Mouse (Mus musculus) CH12.LX (cell line): ENCODE results near the gene Ptgdr2.

ENCODE experiments used
- CHD2 ChIP-seq: IDR thresholded peaks from 2 replicates; pipeline ENCODE4 v1.6.1; 2011; ENCODE audit warnings: low read length, improper control_type of control experiment
- CTCF ChIP-seq, 2 experiments: IDR thresholded peaks in 1 of 2; conservative IDR thresholded peaks in 1 of 2; 2 replicates each; pipeline ENCODE4 v1.5.1; 2011 to 2012; ENCODE audit warnings: low read depth in 2 of 2, low read length in 2 of 2, improper control_type of control experiment in 1 of 2, inconsistent platforms in 1 of 2, mild to moderate bottlenecking in 1 of 2, moderate library complexity in 1 of 2
- EP300 ChIP-seq: IDR thresholded peaks from 2 replicates; pipeline ENCODE4 v1.6.1; 2011; ENCODE audit warnings: low read length, improper control_type of control experiment
- ETS1 ChIP-seq: conservative IDR thresholded peaks from 2 replicates; pipeline ENCODE4 v1.6.1; 2012; ENCODE audit warnings: low read depth, mild to moderate bottlenecking, inconsistent platforms, low read length, improper control_type of control experiment, moderate library complexity
- GABPA ChIP-seq: IDR thresholded peaks from 2 replicates; pipeline ENCODE4 v1.6.1; 2012; ENCODE audit warnings: low read depth, low read length, improper control_type of control experiment, inconsistent platforms; ENCODE audit not compliant: insufficient replicate concordance
- KAT2A ChIP-seq: IDR thresholded peaks from 2 replicates; pipeline ENCODE4 v1.6.1; 2012; ENCODE audit warnings: low read length, improper control_type of control experiment, inconsistent platforms; ENCODE audit not compliant: insufficient replicate concordance
- MAX ChIP-seq: IDR thresholded peaks from 2 replicates; pipeline ENCODE4 v1.6.1; 2011; ENCODE audit warnings: low read length, improper control_type of control experiment
- MAZ ChIP-seq: IDR thresholded peaks from 2 replicates; pipeline ENCODE4 v1.6.1; 2012; ENCODE audit warnings: low read depth, mild to moderate bottlenecking, inconsistent platforms, low read length, improper control_type of control experiment, moderate library complexity
- MYC ChIP-seq: IDR thresholded peaks from 2 replicates; pipeline ENCODE4 v1.6.1; 2011; ENCODE audit warnings: low read depth, mild to moderate bottlenecking, improper control_type of control experiment, low read length
- NELFE ChIP-seq: IDR thresholded peaks from 2 replicates; pipeline ENCODE4 v1.6.1; 2011; ENCODE audit warnings: low read depth, low read length, improper control_type of control experiment
- POLR2A ChIP-seq: IDR thresholded peaks from 2 replicates; pipeline ENCODE4 v1.6.1; 2011; ENCODE audit warnings: low read depth, mild to moderate bottlenecking, improper control_type of control experiment, low read length
- TBP ChIP-seq: conservative IDR thresholded peaks from 2 replicates; pipeline ENCODE4 v1.6.1; 2011; ENCODE audit warnings: low read depth, low read length, improper control_type of control experiment
- TCF12 ChIP-seq: IDR thresholded peaks from 2 replicates; pipeline ENCODE4 v1.6.1; 2014; ENCODE audit warnings: low read depth, mild to moderate bottlenecking, inconsistent platforms, low read length, improper control_type of control experiment
- USF1 ChIP-seq: IDR thresholded peaks from 2 replicates; pipeline ENCODE4 v1.6.1; 2014; ENCODE audit warnings: low read depth, mild to moderate bottlenecking, inconsistent platforms, low read length, improper control_type of control experiment

- TF ChIP-seq CTCF (conservative IDR thresholded peaks at IDR 0.05 in 1 of 2, IDR thresholded peaks at IDR 0.05 in 1 of 2; ENCODE audit: low read depth in 2 of 2, low read length in 2 of 2) (no peak), TCF12 (no peak), NELFE (no peak), EP300 (no peak), USF1 (no peak), MAX (no peak), POLR2A (no peak), MAZ (no peak), KAT2A (no peak), CHD2 (no peak), GABPA (no peak), MYC (no peak), TBP (no peak), ETS1 (no peak)
Measured at GRCm38 (mm10) chr19:10920532-10920931, 16.4 kb upstream of the Ptgdr2 start, which contains the start of gene Zp1.
